Mouse (Mus musculus): ENCODE measurements around the gene Alkbh4.
A peak's percentile ranks its signal among the peaks of the same experiment; 100 is the strongest.

Gene Alkbh4

GRCm38 (mm10) chr5:136182830-136183229 lies 46.9 kb downstream of the Alkbh4 start:
- DNase-seq: no peak

GRCm38 (mm10) chr5:136183766-136184165 lies 47.8 kb downstream of the Alkbh4 start:
- DNase-seq: no peak

GRCm38 (mm10) chr5:136186723-136187122 lies 50.8 kb downstream of the Alkbh4 start:
- peak; percentile 73 for DNase-seq
